Mouse (Mus musculus): ENCODE measurements at regions not wholly inside any gene's neighbourhood (a gene's known extent, or its start where the extent isn't known, plus 50 kb on each side); places are given as distances from the start of the nearest gene placed in this dataset.

GRCm38 (mm10) chr10:19441807-19442206 is 85.5 kb downstream of the Olig3 start:
- DNase-seq = no peak
- no peaks in the 10 kb centered on the region for H3K4me1 ChIP-seq (ENCODE audit: control insufficient read depth, insufficient read depth, low read length)
- H3K4me3 ChIP-seq (replicated peaks; ENCODE audit: insufficient read depth, low read depth, low read length) = no peak overlapping the region
- 49% methylated on average over 12 of the region's 12 CpGs for WGBS
- no peaks in the 10 kb centered on the region; the same call in 1 of the 2 replicates for H3K27me3 ChIP-seq (ENCODE audit: control insufficient read depth, insufficient read depth, low read length)
- TF ChIP-seq POLR2A (IDR thresholded peaks at IDR 0.05; ENCODE audit: borderline replicate concordance, insufficient read depth, low read length) = no peak
- TF ChIP-seq CTCF (IDR thresholded peaks at IDR 0.05; ENCODE audit: borderline replicate concordance, insufficient read depth, low read depth, low read length) = no peak
- H3K27ac ChIP-seq (ENCODE audit: insufficient read depth, low read length) = no peak overlapping the region

GRCm38 (mm10) chr10:19443516-19443915 is 87.2 kb downstream of the Olig3 start:
- no peaks in the 10 kb centered on the region; the same call in 1 of the 2 replicates for H3K27me3 ChIP-seq (ENCODE audit: control insufficient read depth, insufficient read depth, low read length)
- no peak overlapping the region for H3K27ac ChIP-seq (ENCODE audit: insufficient read depth, low read length)
- no peak for TF ChIP-seq POLR2A (IDR thresholded peaks at IDR 0.05; ENCODE audit: borderline replicate concordance, insufficient read depth, low read length)
- no peak for TF ChIP-seq CTCF (IDR thresholded peaks at IDR 0.05; ENCODE audit: borderline replicate concordance, insufficient read depth, low read depth, low read length)
- H3K4me1 ChIP-seq (ENCODE audit: control insufficient read depth, insufficient read depth, low read length) = no peaks in the 10 kb centered on the region
- DNase-seq = no peak
- 67% methylated on average over 8 of the region's 8 CpGs for WGBS
- no peak overlapping the region for H3K4me3 ChIP-seq (replicated peaks; ENCODE audit: insufficient read depth, low read depth, low read length)

GRCm38 (mm10) chr10:19448838-19449559 is 92.7 kb downstream of the Olig3 start:
- H3K4me3 ChIP-seq (replicated peaks; ENCODE audit: insufficient read depth, low read depth, low read length) = no peak overlapping the region
- WGBS = 66% methylated on average over 12 of the region's 12 CpGs
- H3K27me3 ChIP-seq (ENCODE audit: control insufficient read depth, insufficient read depth, low read length) = no peaks in the 10 kb centered on the region; the same call in 1 of the 2 replicates
- no peak for DNase-seq
- TF ChIP-seq POLR2A (IDR thresholded peaks at IDR 0.05; ENCODE audit: borderline replicate concordance, insufficient read depth, low read length) (no peak), CTCF (IDR thresholded peaks at IDR 0.05; ENCODE audit: borderline replicate concordance, insufficient read depth, low read depth, low read length) (no peak)
- no peaks in the 10 kb centered on the region for H3K4me1 ChIP-seq (ENCODE audit: control insufficient read depth, insufficient read depth, low read length)
- H3K27ac ChIP-seq (ENCODE audit: insufficient read depth, low read length) = no peak overlapping the region

GRCm38 (mm10) chr10:19459053-19459452 is 102.7 kb downstream of the Olig3 start:
- no peak for DNase-seq
- 44% methylated on average over 11 of the region's 11 CpGs for WGBS
- no peaks in the 10 kb centered on the region for H3K4me1 ChIP-seq (ENCODE audit: control insufficient read depth, insufficient read depth, low read length)
- no peak for TF ChIP-seq POLR2A (IDR thresholded peaks at IDR 0.05; ENCODE audit: borderline replicate concordance, insufficient read depth, low read length)
- TF ChIP-seq CTCF (IDR thresholded peaks at IDR 0.05; ENCODE audit: borderline replicate concordance, insufficient read depth, low read depth, low read length) = no peak
- H3K4me3 ChIP-seq (replicated peaks; ENCODE audit: insufficient read depth, low read depth, low read length) = no peak overlapping the region
- no peak overlapping the region for H3K27ac ChIP-seq (ENCODE audit: insufficient read depth, low read length)
- H3K27me3 ChIP-seq (ENCODE audit: control insufficient read depth, insufficient read depth, low read length) = no peaks in the 10 kb centered on the region

- H3K4me1 ChIP-seq (ENCODE audit: control insufficient read depth, insufficient read depth, low read length) = no peaks in the 10 kb centered on the region
- H3K4me3 ChIP-seq (replicated peaks; ENCODE audit: insufficient read depth, low read depth, low read length) = no peak overlapping the region
- H3K27ac ChIP-seq (ENCODE audit: insufficient read depth, low read length) = no peak overlapping the region
- no peaks in the 10 kb centered on the region for H3K27me3 ChIP-seq (ENCODE audit: control insufficient read depth, insufficient read depth, low read length)
- no peak for DNase-seq
- 36% methylated on average over 5 of the region's 5 CpGs for WGBS
- no peak for TF ChIP-seq POLR2A (IDR thresholded peaks at IDR 0.05; ENCODE audit: borderline replicate concordance, insufficient read depth, low read length)
- no peak for TF ChIP-seq CTCF (IDR thresholded peaks at IDR 0.05; ENCODE audit: borderline replicate concordance, insufficient read depth, low read depth, low read length)
Measured at GRCm38 (mm10) chr10:19459709-19460108, 103.4 kb downstream of the Olig3 start.

- Histone ChIP-seq H3K27me3 (ENCODE audit: control insufficient read depth, insufficient read depth, low read length) (no peaks in the 10 kb centered on the region), H3K4me1 (ENCODE audit: control insufficient read depth, insufficient read depth, low read length) (no peaks in the 10 kb centered on the region), H3K27ac (ENCODE audit: insufficient read depth, low read length) (no peak overlapping the region), H3K4me3 (replicated peaks; ENCODE audit: insufficient read depth, low read depth, low read length) (no peak overlapping the region)
- 25% methylated on average over 4 of the region's 4 CpGs for WGBS
- TF ChIP-seq CTCF (IDR thresholded peaks at IDR 0.05; ENCODE audit: borderline replicate concordance, insufficient read depth, low read depth, low read length) (no peak), POLR2A (IDR thresholded peaks at IDR 0.05; ENCODE audit: borderline replicate concordance, insufficient read depth, low read length) (no peak)
- DNase-seq = no peak
Measured at GRCm38 (mm10) chr10:19460164-19460563, 103.8 kb downstream of the Olig3 start.

GRCm38 (mm10) chr10:19463800-19464199 is 107.5 kb downstream of the Olig3 start:
- Histone ChIP-seq H3K27me3 (ENCODE audit: control insufficient read depth, insufficient read depth, low read length) (no peaks in the 10 kb centered on the region), H3K27ac (ENCODE audit: insufficient read depth, low read length) (no peak overlapping the region), H3K4me1 (ENCODE audit: control insufficient read depth, insufficient read depth, low read length) (no peaks in the 10 kb centered on the region), H3K4me3 (replicated peaks; ENCODE audit: insufficient read depth, low read depth, low read length) (no peak overlapping the region)
- DNase-seq = no peak
- no peak for TF ChIP-seq POLR2A (IDR thresholded peaks at IDR 0.05; ENCODE audit: borderline replicate concordance, insufficient read depth, low read length)
- TF ChIP-seq CTCF (IDR thresholded peaks at IDR 0.05; ENCODE audit: borderline replicate concordance, insufficient read depth, low read depth, low read length) = no peak
- 90% methylated on average over 3 of the region's 3 CpGs for WGBS

- H3K27ac ChIP-seq (ENCODE audit: insufficient read depth, low read length) = no peak overlapping the region
- WGBS = 43% methylated on average over 5 of the region's 5 CpGs
- H3K4me1 ChIP-seq (ENCODE audit: control insufficient read depth, insufficient read depth, low read length) = no peaks in the 10 kb centered on the region
- no peak overlapping the region for H3K4me3 ChIP-seq (replicated peaks; ENCODE audit: insufficient read depth, low read depth, low read length)
- DNase-seq = no peak
- TF ChIP-seq POLR2A (IDR thresholded peaks at IDR 0.05; ENCODE audit: borderline replicate concordance, insufficient read depth, low read length) = no peak
- no peak for TF ChIP-seq CTCF (IDR thresholded peaks at IDR 0.05; ENCODE audit: borderline replicate concordance, insufficient read depth, low read depth, low read length)
- no peaks in the 10 kb centered on the region for H3K27me3 ChIP-seq (ENCODE audit: control insufficient read depth, insufficient read depth, low read length)
Measured at GRCm38 (mm10) chr10:19464504-19464903, 108.2 kb downstream of the Olig3 start.

Data from cerebellum, adult 2 months (tissue).